Mouse (Mus musculus) intestine, embryonic 16.5 days (tissue): ENCODE data around the gene Bcl2l12. TPM values are rescaled to one million over a fixed set of nuclear protein-coding genes. Genes with fewer than 3 reads are reported as not detected.

ENCODE experiments used
- ATAC-seq: fragments of 200-750 bp; cut with Nextera tagmentation; 2 replicates; pipeline ENCODE4 v1.8.0; 2017; ENCODE audit warnings: moderate TSS enrichment, moderate library complexity
- H3K27ac ChIP-seq: fragments of 300-500 bp; sonication (generic); 2 replicates; pipeline ENCODE4 v1.5.1; 2014; ENCODE audit warnings: mild to moderate bottlenecking, low read length
- H3K27me3 ChIP-seq: fragments of 300-500 bp; sonication (generic); replicated peaks from 2 replicates; pipeline ENCODE4 v1.6.1; 2014; ENCODE audit warnings: low read length, control low read depth, mixed read lengths; ENCODE audit not compliant: control insufficient read depth, insufficient read depth
- H3K36me3 ChIP-seq: fragments of 300-500 bp; sonication (generic); 2 replicates; pipeline ENCODE4 v1.6.1; 2014; ENCODE audit warnings: low read length, control low read depth; ENCODE audit not compliant: control insufficient read depth, insufficient read depth
- H3K4me1 ChIP-seq: fragments of 300-500 bp; sonication (generic); 2 replicates; pipeline ENCODE4 v1.6.1; 2014; ENCODE audit warnings: low read length, control low read depth, mixed read lengths; ENCODE audit not compliant: control insufficient read depth, insufficient read depth
- H3K4me2 ChIP-seq: fragments of 300-500 bp; sonication (generic); 2 replicates; pipeline ENCODE4 v1.6.1; 2014; ENCODE audit warnings: low read depth, low read length, control low read depth
- H3K4me3 ChIP-seq: fragments of 300-500 bp; sonication (generic); 2 replicates; pipeline ENCODE4 v1.5.1; 2014; ENCODE audit warnings: mild to moderate bottlenecking, low read length
- H3K9ac ChIP-seq: fragments of 300-500 bp; sonication (generic); 2 replicates; pipeline ENCODE4 v1.6.1; 2014; ENCODE audit warnings: low read depth, low read length
- H3K9me3 ChIP-seq: fragments of 300-500 bp; sonication (generic); 2 replicates; pipeline ENCODE4 v1.6.1; 2016; ENCODE audit warnings: low read length, control low read depth; ENCODE audit not compliant: control insufficient read depth
- WGBS: fragments of 180-500 bp; shearing (Covaris S2); extraction: QIAGEN DNeasy Blood & Tissue Kit; methylation state at CpG from one replicate; pipeline ENCODE4 v1.1.7; 2014; 5-methylcytosine and 5-hydroxymethylcytosine counted together
- polyA plus RNA-seq: library from polyadenylated mRNA; unstranded; fragments of >200 nt; fragmentation: Nextera tagmentation; extraction: Ambion mirVana; gene quantifications from 2 replicates; pipeline ENCODE4 v1.2.1, GENCODE M21; 2015

Bcl2l12 gene
- polyA plus RNA-seq, 1 experiment from 2014 or later: 36.9 TPM

- Histone ChIP-seq H3K27ac (no peak overlapping the region), H3K27me3 (no peaks in the 10 kb centered on the region), H3K9ac (no peak overlapping the region), H3K4me1 (no peaks in the 10 kb centered on the region), H3K36me3 (no peaks in the 10 kb centered on the region), H3K4me3 (no peak overlapping the region), H3K4me2 (no peak overlapping the region), H3K9me3 (no peaks in the 10 kb centered on the region)
- 85% methylated on average over 10 of the region's 10 CpGs for WGBS
- ATAC-seq: no peak
Measured at GRCm38 (mm10) chr7:44959874-44960511, 38.5 kb downstream of the Bcl2l12 start.

GRCm38 (mm10) chr7:44959281-44959680 is 39.2 kb downstream of the Bcl2l12 start:
- Histone ChIP-seq H3K4me1 (no peaks in the 10 kb centered on the region), H3K9ac (no peak overlapping the region), H3K27ac (no peak overlapping the region), H3K27me3 (no peaks in the 10 kb centered on the region), H3K9me3 (no peaks in the 10 kb centered on the region), H3K4me2 (no peak overlapping the region), H3K4me3 (no peak overlapping the region), H3K36me3 (no peaks in the 10 kb centered on the region)
- WGBS: 77% methylated on average over 8 of the region's 8 CpGs
- no peak for ATAC-seq

DNA sequence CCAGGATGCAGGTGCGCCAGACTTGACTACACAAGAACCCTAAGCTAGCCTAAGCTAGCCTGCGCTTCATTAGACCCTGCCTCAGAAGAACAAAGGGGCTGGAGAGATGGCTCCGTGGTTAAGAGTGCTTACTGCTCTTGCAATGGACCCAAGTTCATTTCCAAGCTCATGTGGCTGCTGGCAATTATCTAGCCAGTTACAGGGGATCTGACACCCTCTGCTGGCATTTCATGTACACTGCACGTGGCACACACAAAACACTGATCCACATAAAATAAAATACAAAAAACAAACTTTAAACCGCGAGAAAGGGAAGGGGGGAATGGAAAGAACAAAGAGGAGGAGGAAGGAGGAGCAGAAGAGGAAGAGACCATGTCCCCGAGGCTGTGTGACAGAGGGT is 40.3 kb downstream of the Bcl2l12 start:
- Histone ChIP-seq H3K4me3 (no peak overlapping the region), H3K4me2 (no peak overlapping the region), H3K9ac (no peak overlapping the region), H3K4me1 (no peaks in the 10 kb centered on the region), H3K9me3 (no peaks in the 10 kb centered on the region), H3K27me3 (no peaks in the 10 kb centered on the region), H3K27ac (no peak overlapping the region), H3K36me3 (no peaks in the 10 kb centered on the region)
- ATAC-seq: no peak
- WGBS: 51% methylated on average over 7 of the region's 7 CpGs

GRCm38 (mm10) chr7:44957183-44957835 is 41.2 kb downstream of the Bcl2l12 start:
- Histone ChIP-seq H3K4me2 (no peak overlapping the region), H3K36me3 (no peaks in the 10 kb centered on the region), H3K4me3 (no peak overlapping the region), H3K27ac (no peak overlapping the region), H3K9me3 (no peaks in the 10 kb centered on the region), H3K27me3 (no peaks in the 10 kb centered on the region), H3K4me1 (no peaks in the 10 kb centered on the region; the same call in 1 of the 2 replicates), H3K9ac (no peak overlapping the region)
- ATAC-seq: no peak
- WGBS: 77% methylated on average over 20 of the region's 20 CpGs

DNA sequence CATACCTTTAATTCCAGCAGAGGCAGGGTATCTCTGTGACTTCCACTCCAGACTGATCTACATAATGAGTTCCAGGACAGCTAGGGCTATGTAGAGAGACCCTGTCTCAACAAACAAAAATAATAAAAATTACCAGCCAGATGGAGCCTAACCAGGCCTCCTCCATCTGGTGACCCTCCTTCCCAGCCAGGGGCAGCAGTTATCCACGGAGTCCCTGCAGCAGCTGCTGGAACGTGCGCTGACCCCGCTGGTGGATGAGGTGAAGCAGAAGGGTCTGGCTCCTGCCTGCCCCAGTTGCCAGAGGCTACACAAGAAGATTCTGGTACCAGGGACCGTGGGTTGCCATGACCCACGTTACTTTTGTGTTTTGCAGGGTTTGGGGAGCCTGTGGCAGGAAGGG is 42.2 kb downstream of the Bcl2l12 start:
- ATAC-seq: no peak
- no peak overlapping the region for H3K4me3 ChIP-seq
- peaks cover 5% of the 10 kb centered on the region for H3K4me1 ChIP-seq
- peaks cover 5% of the 10 kb centered on the region for H3K27me3 ChIP-seq
- no peak overlapping the region for H3K4me2 ChIP-seq
- no peaks in the 10 kb centered on the region for H3K36me3 ChIP-seq
- H3K9me3 ChIP-seq: no peaks in the 10 kb centered on the region
- WGBS: 62% methylated on average over 6 of the region's 6 CpGs
- no peak overlapping the region for H3K9ac ChIP-seq
- H3K27ac ChIP-seq: no peak overlapping the region

GRCm38 (mm10) chr7:44955628-44956027 is 42.9 kb downstream of the Bcl2l12 start:
- no peak overlapping the region for H3K4me3 ChIP-seq
- H3K36me3 ChIP-seq: no peaks in the 10 kb centered on the region
- ATAC-seq: no peak
- 52% methylated on average over 5 of the region's 5 CpGs for WGBS
- H3K27me3 ChIP-seq: peaks cover 11% of the 10 kb centered on the region
- no peaks in the 10 kb centered on the region for H3K9me3 ChIP-seq
- H3K4me2 ChIP-seq: no peak overlapping the region
- H3K27ac ChIP-seq: no peak overlapping the region
- peaks cover 5% of the 10 kb centered on the region for H3K4me1 ChIP-seq
- H3K9ac ChIP-seq: no peak overlapping the region

- H3K36me3 ChIP-seq: no peaks in the 10 kb centered on the region
- peaks cover 5% of the 10 kb centered on the region for H3K4me1 ChIP-seq
- no peak overlapping the region for H3K9ac ChIP-seq
- no peaks in the 10 kb centered on the region for H3K9me3 ChIP-seq
- H3K27ac ChIP-seq: no peak overlapping the region
- no peak overlapping the region for H3K4me3 ChIP-seq
- no peak for ATAC-seq
- 83% methylated on average over 12 of the region's 12 CpGs for WGBS
- no peak overlapping the region for H3K4me2 ChIP-seq
- peaks cover 18% of the 10 kb centered on the region for H3K27me3 ChIP-seq
Measured at GRCm38 (mm10) chr7:44954091-44954885, 44.2 kb downstream of the Bcl2l12 start.

GRCm38 (mm10) chr7:44953561-44953960 is 45.0 kb downstream of the Bcl2l12 start:
- no peak overlapping the region for H3K4me3 ChIP-seq
- H3K36me3 ChIP-seq: no peaks in the 10 kb centered on the region
- no peak overlapping the region for H3K27ac ChIP-seq
- H3K4me2 ChIP-seq: no peak overlapping the region
- peaks cover 5% of the 10 kb centered on the region for H3K4me1 ChIP-seq
- H3K9me3 ChIP-seq: no peaks in the 10 kb centered on the region
- peaks cover 19% of the 10 kb centered on the region for H3K27me3 ChIP-seq
- H3K9ac ChIP-seq: no peak overlapping the region
- no peak for ATAC-seq
- WGBS: 63% methylated on average over 14 of the region's 14 CpGs

- peak overlapping the region; percentile 54 for H3K27ac ChIP-seq
- H3K27me3 ChIP-seq: peaks cover 19% of the 10 kb centered on the region
- 6% methylated on average over 23 of the region's 24 CpGs for WGBS
- ATAC-seq: peak; percentile 92
- no peaks in the 10 kb centered on the region for H3K36me3 ChIP-seq
- no peaks in the 10 kb centered on the region for H3K9me3 ChIP-seq
- peak overlapping the region; percentile 56 for H3K4me3 ChIP-seq
- H3K9ac ChIP-seq: peak overlapping the region; percentile 68
- H3K4me2 ChIP-seq: peak overlapping the region; percentile 82
- H3K4me1 ChIP-seq: peaks cover 5% of the 10 kb centered on the region
Measured at GRCm38 (mm10) chr7:44952611-44953306, 45.8 kb downstream of the Bcl2l12 start.
